Mouse (Mus musculus): ENCODE measurements around the gene Gm10647. TPM values are rescaled to one million over a fixed set of nuclear protein-coding genes. Genes with fewer than 3 reads are reported as not detected.

Gm10647 gene
- total RNA-seq, 2 experiments from 2014 or later = 0.42 to 0.46 TPM

DNA sequence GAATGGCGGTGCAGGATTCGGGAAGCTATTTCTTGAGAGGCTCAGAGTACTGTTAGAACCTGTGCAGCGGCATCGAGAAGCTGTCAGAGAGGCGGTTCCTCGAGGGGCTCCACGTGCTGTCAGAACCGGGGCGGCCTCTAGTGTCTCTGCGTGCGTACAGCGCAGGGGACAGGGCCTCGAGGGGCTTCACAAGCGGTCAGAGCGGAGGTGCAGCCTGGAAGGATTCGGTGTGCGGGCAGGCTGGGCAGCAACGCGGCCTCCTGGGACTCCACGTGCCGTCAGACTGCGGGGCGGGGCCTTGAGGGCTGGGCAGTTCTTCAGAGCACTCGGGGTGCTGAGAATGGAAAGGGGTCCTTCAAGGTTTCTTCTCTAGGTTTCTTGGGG lies 38.2 kb downstream of the Gm10647 start:
- no peak for DNase-seq (ENCODE audit: low spot score in 2 of 2)

DNA sequence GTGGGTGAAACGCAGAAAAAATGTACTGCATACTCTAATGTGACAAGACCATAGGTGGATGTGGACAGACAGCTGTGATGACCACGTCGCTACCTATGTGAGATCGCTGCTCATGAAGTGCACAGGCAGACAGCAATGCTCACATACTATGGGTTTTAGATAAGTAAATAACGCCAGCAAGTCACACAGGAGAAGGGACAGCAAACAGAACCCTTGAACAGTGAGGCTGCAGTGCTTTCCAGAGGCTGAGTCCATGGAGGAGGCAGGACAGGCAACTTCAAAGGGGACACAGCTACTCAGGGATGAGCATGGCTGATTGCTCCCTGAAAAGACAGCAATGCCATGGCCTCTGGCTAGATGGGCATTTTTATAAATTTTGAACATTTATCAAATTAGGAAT lies 50.0 kb downstream of the Gm10647 start:
- DNase-seq (ENCODE audit: low spot score in 2 of 2) = no peak

Other genes starting within 250 kb of the Gm10647 start
- gene Usp3, start 203.9 kb upstream of the Gm10647 start, total RNA-seq (2021) = 10 to 100 TPM; 38.3 to 38.5 TPM
- 10 to 100 TPM; 15.5 to 20.4 TPM for gene Car12, start 83.4 kb upstream of the Gm10647 start, total RNA-seq (2021)
- 10 to 100 TPM; 22.9 to 23.4 TPM for gene Aph1b, start 1.5 kb upstream of the Gm10647 start, total RNA-seq (2021)
- gene Aph1c, start 37.7 kb downstream of the Gm10647 start, total RNA-seq (2021) = 1 to 10 TPM; 6.2 to 7.9 TPM
- gene Rab8b, start 122.6 kb downstream of the Gm10647 start, total RNA-seq (2021) = 10 to 100 TPM; 34.6 to 38.7 TPM
- gene Rps27l, start 149.0 kb downstream of the Gm10647 start, total RNA-seq (2021) = 10 to 100 TPM; 34.6 to 37.2 TPM
- 10 to 100 TPM; 17.1 to 18.1 TPM for gene Lactb, start 178.4 kb downstream of the Gm10647 start, total RNA-seq (2021)

Measured in left cerebral cortex, adult 18-20 months (tissue).